Mouse (Mus musculus): ENCODE results near the gene Kcp. TPM values are rescaled to one million over a fixed set of nuclear protein-coding genes. Genes with fewer than 3 reads are reported as not detected.

Gene Kcp
- total RNA-seq, 2 experiments from 2014 or later, result 0.63 to 1.1 TPM

GRCm38 (mm10) chr6:29463388-29463787 lies 44.4 kb downstream of the Kcp start:
- no peak for DNase-seq (ENCODE audit: low spot score in 2 of 2)

GRCm38 (mm10) chr6:29461502-29461901 lies 46.2 kb downstream of the Kcp start:
- DNase-seq (ENCODE audit: low spot score in 2 of 2), result no peak

GRCm38 (mm10) chr6:29450667-29451066 lies 57.1 kb downstream of the Kcp start:
- no peak for DNase-seq (ENCODE audit: low spot score in 2 of 2)

- no peak for DNase-seq (ENCODE audit: low spot score in 2 of 2)
These were observed 57.9 kb downstream of the Kcp start for GRCm38 (mm10) chr6:29449858-29450257.

GRCm38 (mm10) chr6:29445354-29445753 lies 62.4 kb downstream of the Kcp start:
- DNase-seq (ENCODE audit: low spot score in 2 of 2), result no peak

GRCm38 (mm10) chr6:29444773-29445172 lies 63.0 kb downstream of the Kcp start:
- DNase-seq (ENCODE audit: low spot score in 2 of 2), result peak in 1 of 2 experiments; percentile 36

GRCm38 (mm10) chr6:29439789-29440188 lies 68.0 kb downstream of the Kcp start:
- no peak for DNase-seq (ENCODE audit: low spot score in 2 of 2)

GRCm38 (mm10) chr6:29439251-29439650 lies 68.5 kb downstream of the Kcp start:
- no peak for DNase-seq (ENCODE audit: low spot score in 2 of 2)

- peak in 1 of 2 experiments; percentile 20 for DNase-seq (ENCODE audit: low spot score in 2 of 2)
These were observed 71.3 kb downstream of the Kcp start for GRCm38 (mm10) chr6:29436461-29436934.

GRCm38 (mm10) chr6:29435940-29436451 lies 71.8 kb downstream of the Kcp start:
- DNase-seq (ENCODE audit: low spot score in 2 of 2), result no peak

- DNase-seq (ENCODE audit: low spot score in 2 of 2), result no peak
These were observed 72.7 kb downstream of the Kcp start for GRCm38 (mm10) chr6:29434911-29435691.

GRCm38 (mm10) chr6:29433804-29434795 lies 73.7 kb downstream of the Kcp start:
- DNase-seq (ENCODE audit: low spot score in 2 of 2), result no peak

- no peak for DNase-seq (ENCODE audit: low spot score in 2 of 2)
These were observed 74.5 kb downstream of the Kcp start, which contains the start of gene Flnc for GRCm38 (mm10) chr6:29433038-29433803. Flnc (plus strand) TSS chr6:29433256.

GRCm38 (mm10) chr6:29432676-29433037 lies 75.1 kb downstream of the Kcp start:
- DNase-seq (ENCODE audit: low spot score in 2 of 2), result no peak

GRCm38 (mm10) chr6:29432156-29432555 lies 75.6 kb downstream of the Kcp start:
- DNase-seq (ENCODE audit: low spot score in 2 of 2), result no peak

- no peak for DNase-seq (ENCODE audit: low spot score in 2 of 2)
These were observed 76.3 kb downstream of the Kcp start for GRCm38 (mm10) chr6:29431473-29431872.

GRCm38 (mm10) chr6:29430681-29431420 lies 76.9 kb downstream of the Kcp start:
- no peak for DNase-seq (ENCODE audit: low spot score in 2 of 2)

- no peak for DNase-seq (ENCODE audit: low spot score in 2 of 2)
These were observed 79.6 kb downstream of the Kcp start for GRCm38 (mm10) chr6:29428171-29428570.

GRCm38 (mm10) chr6:29426331-29426730 lies 81.4 kb downstream of the Kcp start:
- no peak for DNase-seq (ENCODE audit: low spot score in 2 of 2)

- DNase-seq (ENCODE audit: low spot score in 2 of 2), result no peak
These were observed 82.6 kb downstream of the Kcp start for GRCm38 (mm10) chr6:29425118-29425517.
